Mouse (Mus musculus): Measurements from ENCODE around the gene Ccdc51. TPM values are rescaled to one million over a fixed set of nuclear protein-coding genes. Genes with fewer than 3 reads are reported as not detected.
"Not testable (repeated sequence)": the region's sequence is repeated elsewhere in the genome, so short reads cannot be mapped to it uniquely, and the experiment has no call there.

Gene Ccdc51
- polyA plus RNA-seq, 1 experiment from 2014 or later = 16.3 TPM

GRCm38 (mm10) chr9:109116205-109116604 lies 33.9 kb downstream of the Ccdc51 start:
- WGBS = 90% methylated on average over 10 of the region's 10 CpGs
- H3K36me3 ChIP-seq = peaks cover 39% of the 10 kb centered on the region

GRCm38 (mm10) chr9:109118106-109118505 lies 35.8 kb downstream of the Ccdc51 start:
- Histone ChIP-seq H3K27me3 (replicated peaks) (no peaks in the 10 kb centered on the region), H3K36me3 (peaks cover 29% of the 10 kb centered on the region), H3K9ac (no peak overlapping the region), H3K4me2 (no peak overlapping the region), H3K9me3 (no peaks in the 10 kb centered on the region), H3K27ac (no peak overlapping the region), H3K4me3 (replicated peaks) (no peak overlapping the region), H3K4me1 (no peaks in the 10 kb centered on the region)
- WGBS = 77% methylated on average over 4 of the region's 4 CpGs
- no peak for ATAC-seq (ENCODE audit: insufficient read depth, low FRiP score, low read depth)

More at GRCm38 (mm10) chr9:109116205-109116604, 33.9 kb downstream of the Ccdc51 start:
- H3K27ac ChIP-seq = no peak overlapping the region
- no peaks in the 10 kb centered on the region for H3K27me3 ChIP-seq (replicated peaks)
- H3K4me3 ChIP-seq (replicated peaks) = no peak overlapping the region
- no peak overlapping the region for H3K4me2 ChIP-seq
- no peaks in the 10 kb centered on the region for H3K4me1 ChIP-seq
- H3K9me3 ChIP-seq = no peaks in the 10 kb centered on the region
- ATAC-seq (ENCODE audit: insufficient read depth, low FRiP score, low read depth) = no peak
- H3K9ac ChIP-seq = no peak overlapping the region

- Histone ChIP-seq H3K9me3 (no peaks in the 10 kb centered on the region), H3K36me3 (peaks cover 19% of the 10 kb centered on the region)
These were observed 37.3 kb downstream of the Ccdc51 start for GRCm38 (mm10) chr9:109119571-109119970.

GRCm38 (mm10) chr9:109120956-109121355 lies 38.7 kb downstream of the Ccdc51 start:
- Histone ChIP-seq H3K9me3 (no peaks in the 10 kb centered on the region), H3K27me3 (replicated peaks) (no peaks in the 10 kb centered on the region), H3K4me1 (no peaks in the 10 kb centered on the region), H3K9ac (no peak overlapping the region), H3K4me3 (replicated peaks) (no peak overlapping the region), H3K4me2 (no peak overlapping the region), H3K36me3 (peaks cover 13% of the 10 kb centered on the region; the same call in 1 of the 2 replicates), H3K27ac (no peak overlapping the region; the same call in 1 of the 2 replicates)
- WGBS = 86% methylated on average over 6 of the region's 6 CpGs
- ATAC-seq (ENCODE audit: insufficient read depth, low FRiP score, low read depth) = no peak

More at GRCm38 (mm10) chr9:109119571-109119970, 37.3 kb downstream of the Ccdc51 start:
- Histone ChIP-seq H3K9ac (no peak overlapping the region), H3K27ac (peak overlapping the region; percentile 51; the same call in 1 of the 2 replicates), H3K27me3 (replicated peaks) (no peaks in the 10 kb centered on the region), H3K4me1 (no peaks in the 10 kb centered on the region), H3K4me2 (no peak overlapping the region), H3K4me3 (replicated peaks) (no peak overlapping the region)
- peak; percentile 62; the same call in 1 of the 2 replicates for ATAC-seq (ENCODE audit: insufficient read depth, low FRiP score, low read depth)
- 77% methylated on average over 9 of the region's 9 CpGs for WGBS

GRCm38 (mm10) chr9:109122553-109123085 lies 40.3 kb downstream of the Ccdc51 start:
- Histone ChIP-seq H3K9ac (no peak overlapping the region), H3K36me3 (no peaks in the 10 kb centered on the region), H3K4me2 (no peak overlapping the region), H3K9me3 (no peaks in the 10 kb centered on the region), H3K4me3 (replicated peaks) (no peak overlapping the region), H3K27ac (no peak overlapping the region), H3K4me1 (no peaks in the 10 kb centered on the region), H3K27me3 (replicated peaks) (no peaks in the 10 kb centered on the region)
- 39% methylated on average over 2 of the region's 2 CpGs for WGBS
- no peak for ATAC-seq (ENCODE audit: insufficient read depth, low FRiP score, low read depth)

- WGBS = 42% methylated on average over 6 of the region's 6 CpGs
- H3K9me3 ChIP-seq = no peaks in the 10 kb centered on the region
- H3K4me3 ChIP-seq (replicated peaks) = no peak overlapping the region
- H3K4me2 ChIP-seq = no peak overlapping the region
- no peak for ATAC-seq (ENCODE audit: insufficient read depth, low FRiP score, low read depth)
- no peaks in the 10 kb centered on the region for H3K27me3 ChIP-seq (replicated peaks)
- no peak overlapping the region for H3K9ac ChIP-seq
- H3K36me3 ChIP-seq = no peaks in the 10 kb centered on the region
- no peak overlapping the region for H3K27ac ChIP-seq
- H3K4me1 ChIP-seq = no peaks in the 10 kb centered on the region
These were observed 41.0 kb downstream of the Ccdc51 start for GRCm38 (mm10) chr9:109123266-109123665.

GRCm38 (mm10) chr9:109124164-109124563 lies 41.9 kb downstream of the Ccdc51 start:
- no peaks in the 10 kb centered on the region for H3K9me3 ChIP-seq
- no peak overlapping the region for H3K9ac ChIP-seq
- H3K36me3 ChIP-seq = no peaks in the 10 kb centered on the region
- no peak overlapping the region for H3K4me3 ChIP-seq (replicated peaks)
- H3K4me1 ChIP-seq = no peaks in the 10 kb centered on the region
- no peak overlapping the region for H3K27ac ChIP-seq
- no peaks in the 10 kb centered on the region for H3K27me3 ChIP-seq (replicated peaks)
- ATAC-seq (ENCODE audit: insufficient read depth, low FRiP score, low read depth) = no peak
- WGBS = 82% methylated on average over 3 of the region's 3 CpGs
- H3K4me2 ChIP-seq = no peak overlapping the region

- H3K36me3 ChIP-seq = no peaks in the 10 kb centered on the region
- no peaks in the 10 kb centered on the region for H3K27me3 ChIP-seq (replicated peaks)
- 49% methylated on average over 2 of the region's 2 CpGs for WGBS
- no peak overlapping the region for H3K4me3 ChIP-seq (replicated peaks)
- no peaks in the 10 kb centered on the region for H3K9me3 ChIP-seq
- no peak overlapping the region for H3K27ac ChIP-seq
- no peak overlapping the region for H3K9ac ChIP-seq
- no peak for ATAC-seq (ENCODE audit: insufficient read depth, low FRiP score, low read depth)
- no peak overlapping the region for H3K4me2 ChIP-seq
- H3K4me1 ChIP-seq = no peaks in the 10 kb centered on the region
These were observed 42.8 kb downstream of the Ccdc51 start for GRCm38 (mm10) chr9:109125043-109125442.

- Histone ChIP-seq H3K36me3 (no peaks in the 10 kb centered on the region), H3K27ac (no peak overlapping the region), H3K9ac (no peak overlapping the region), H3K4me1 (no peaks in the 10 kb centered on the region), H3K27me3 (replicated peaks) (no peaks in the 10 kb centered on the region), H3K4me2 (no peak overlapping the region), H3K9me3 (no peaks in the 10 kb centered on the region), H3K4me3 (replicated peaks) (no peak overlapping the region)
- ATAC-seq (ENCODE audit: insufficient read depth, low FRiP score, low read depth) = no peak
- 54% methylated on average over 3 of the region's 3 CpGs for WGBS
These were observed 43.2 kb downstream of the Ccdc51 start for GRCm38 (mm10) chr9:109125481-109125880.

GRCm38 (mm10) chr9:109127076-109127475 lies 44.8 kb downstream of the Ccdc51 start:
- no peak overlapping the region for H3K27ac ChIP-seq
- 68% methylated on average over 4 of the region's 4 CpGs for WGBS
- no peaks in the 10 kb centered on the region for H3K27me3 ChIP-seq (replicated peaks)
- no peak overlapping the region for H3K9ac ChIP-seq
- H3K4me3 ChIP-seq (replicated peaks) = no peak overlapping the region
- no peaks in the 10 kb centered on the region for H3K36me3 ChIP-seq
- no peaks in the 10 kb centered on the region for H3K4me1 ChIP-seq
- no peak overlapping the region for H3K4me2 ChIP-seq
- no peaks in the 10 kb centered on the region for H3K9me3 ChIP-seq
- ATAC-seq (ENCODE audit: insufficient read depth, low FRiP score, low read depth) = no peak

- H3K4me3 ChIP-seq (replicated peaks) = no peak overlapping the region
- no peaks in the 10 kb centered on the region for H3K27me3 ChIP-seq (replicated peaks)
- 47% methylated on average over 3 of the region's 3 CpGs for WGBS
- H3K4me1 ChIP-seq = no peaks in the 10 kb centered on the region
- ATAC-seq (ENCODE audit: insufficient read depth, low FRiP score, low read depth) = no peak
- H3K36me3 ChIP-seq = no peaks in the 10 kb centered on the region
- no peak overlapping the region for H3K4me2 ChIP-seq
- H3K9me3 ChIP-seq = no peaks in the 10 kb centered on the region
- H3K27ac ChIP-seq = no peak overlapping the region
- H3K9ac ChIP-seq = no peak overlapping the region
These were observed 45.9 kb downstream of the Ccdc51 start for GRCm38 (mm10) chr9:109128211-109128610.

- Histone ChIP-seq H3K36me3 (no peaks in the 10 kb centered on the region), H3K4me1 (no peaks in the 10 kb centered on the region), H3K4me2 (no peak overlapping the region)
These were observed 47.8 kb downstream of the Ccdc51 start for GRCm38 (mm10) chr9:109130076-109130475.

GRCm38 (mm10) chr9:109140414-109140813 lies 58.1 kb downstream of the Ccdc51 start:
- not testable (repeated sequence) for H3K4me1 ChIP-seq; H3K4me2 ChIP-seq; ATAC-seq (ENCODE audit: insufficient read depth, low FRiP score, low read depth); H3K9me3 ChIP-seq; H3K27me3 ChIP-seq (replicated peaks); H3K9ac ChIP-seq; H3K36me3 ChIP-seq; H3K4me3 ChIP-seq (replicated peaks); H3K27ac ChIP-seq
- 61% methylated on average over 4 of the region's 4 CpGs for WGBS

More at GRCm38 (mm10) chr9:109130076-109130475, 47.8 kb downstream of the Ccdc51 start:
- 87% methylated on average over 5 of the region's 5 CpGs for WGBS
- no peaks in the 10 kb centered on the region for H3K9me3 ChIP-seq
- no peak overlapping the region for H3K9ac ChIP-seq
- no peak overlapping the region for H3K4me3 ChIP-seq (replicated peaks)
- H3K27me3 ChIP-seq (replicated peaks) = no peaks in the 10 kb centered on the region
- no peak for ATAC-seq (ENCODE audit: insufficient read depth, low FRiP score, low read depth)
- H3K27ac ChIP-seq = no peak overlapping the region
